Mouse (Mus musculus) adrenal gland (tissue): ENCODE data around the gene Mical3.

Experiments
- intact Hi-C: fragments of 180-260 bp; cut with DNase I; formaldehyde crosslinking; loops from one replicate; pipeline ENCODE4 v1.15.1; 2025

The Mical3 gene

DNA sequence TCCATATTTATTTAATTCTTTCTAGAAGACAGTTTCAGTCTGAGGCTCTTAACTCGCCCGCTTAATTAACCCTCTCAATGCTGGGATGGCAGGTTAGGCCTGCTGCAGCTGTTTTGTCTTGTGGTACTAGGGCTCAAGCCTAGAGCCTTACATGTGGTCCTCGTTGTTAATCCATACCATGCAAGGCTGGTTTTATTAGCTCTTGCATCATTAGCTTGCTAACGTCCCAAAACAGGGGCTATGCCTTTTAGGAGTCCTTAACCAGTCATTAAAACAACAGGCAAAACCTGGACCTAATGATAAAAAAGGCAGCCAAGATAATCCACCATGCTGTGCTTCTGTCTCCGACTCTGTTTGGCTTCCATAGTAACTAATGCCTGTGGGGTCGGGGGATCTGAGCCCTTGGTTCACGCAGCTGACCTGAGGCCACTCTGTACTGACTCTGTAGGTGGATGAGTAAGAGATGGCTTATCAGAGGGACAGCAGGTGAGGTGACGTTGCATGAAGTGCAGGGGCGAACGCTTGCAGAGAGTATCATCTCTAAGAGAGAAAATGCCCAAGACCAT, 104.7 kb downstream of the Mical3 start:
- intact Hi-C loops: no loop called here

DNA sequence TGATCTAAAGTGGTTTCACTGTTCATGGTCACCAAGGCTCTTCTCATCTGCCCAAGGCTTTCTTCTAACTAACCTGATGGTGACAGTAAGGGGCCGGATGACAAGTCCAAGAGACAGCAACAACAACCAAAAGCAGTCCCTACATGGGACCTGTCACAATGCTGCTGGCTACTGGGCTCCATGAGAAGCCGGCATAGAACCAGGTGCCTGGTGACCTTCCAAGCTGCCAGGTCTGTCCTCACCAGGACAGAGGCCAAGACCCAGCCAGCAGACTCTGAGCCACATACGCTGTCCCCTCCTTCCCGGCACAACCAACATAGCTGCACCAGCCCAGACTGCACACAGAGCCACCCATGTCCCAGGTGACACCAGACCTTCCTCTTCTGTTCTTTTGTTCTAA, 112.7 kb downstream of the Mical3 start:
- intact Hi-C loops: loop anchor here (5.0 kb wide), 1 partner anchor 89 kb away; no protein-coding TSS in a partner anchor

DNA sequence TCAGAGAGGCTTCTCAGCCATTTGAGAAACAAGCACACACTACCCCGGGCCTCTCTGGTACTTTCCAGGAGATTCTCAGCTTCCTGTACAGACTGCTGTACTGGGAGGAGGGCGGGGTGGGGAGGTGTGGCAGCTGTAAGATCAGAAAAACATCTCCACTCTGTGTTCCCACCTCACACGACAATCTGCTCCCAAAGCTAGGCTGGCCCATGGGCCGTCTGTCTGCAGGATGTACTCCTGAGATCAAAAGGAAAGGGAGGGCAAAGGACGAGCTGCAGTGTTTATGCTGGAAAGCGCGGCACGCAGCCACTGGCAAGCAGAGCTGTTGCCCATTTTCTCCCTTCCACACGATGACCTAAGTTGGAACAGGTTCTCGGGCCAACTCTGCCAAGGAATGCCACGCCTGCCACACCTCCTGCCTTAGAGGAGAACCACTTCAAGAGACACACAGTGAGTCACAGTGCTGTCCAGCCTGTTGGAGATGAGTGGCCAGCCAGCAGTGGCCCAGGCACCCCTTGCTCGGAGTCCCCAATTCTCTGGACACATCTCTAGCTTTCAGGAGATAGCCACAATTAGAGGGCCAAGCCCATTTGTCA, 113.3 kb downstream of the Mical3 start:
- intact Hi-C loops: loop anchor here (5.0 kb wide), 1 partner anchor 90 kb away; no protein-coding TSS in a partner anchor

DNA sequence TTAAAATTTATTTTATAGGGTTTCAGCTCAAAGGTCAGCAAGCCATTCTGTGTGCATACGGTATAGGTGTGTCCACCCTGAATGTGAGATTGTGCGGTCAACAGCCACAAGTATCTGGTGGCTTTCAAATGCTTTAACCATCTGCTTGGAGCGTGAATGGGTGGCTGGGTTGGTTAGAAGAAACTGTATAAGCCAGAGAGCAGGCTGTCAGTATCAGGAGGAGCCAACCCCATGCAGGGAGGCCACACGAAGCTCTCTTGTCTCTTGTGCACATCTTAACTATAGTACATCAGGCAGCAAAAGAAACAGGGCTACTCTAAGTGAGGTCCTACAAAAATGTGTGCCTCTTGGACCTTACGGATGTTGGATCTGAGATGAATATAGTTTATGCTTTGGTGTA, 114.7 kb downstream of the Mical3 start:
- intact Hi-C loops: loop anchor here (5.0 kb wide), 1 partner anchor 91 kb away; no protein-coding TSS in a partner anchor

DNA sequence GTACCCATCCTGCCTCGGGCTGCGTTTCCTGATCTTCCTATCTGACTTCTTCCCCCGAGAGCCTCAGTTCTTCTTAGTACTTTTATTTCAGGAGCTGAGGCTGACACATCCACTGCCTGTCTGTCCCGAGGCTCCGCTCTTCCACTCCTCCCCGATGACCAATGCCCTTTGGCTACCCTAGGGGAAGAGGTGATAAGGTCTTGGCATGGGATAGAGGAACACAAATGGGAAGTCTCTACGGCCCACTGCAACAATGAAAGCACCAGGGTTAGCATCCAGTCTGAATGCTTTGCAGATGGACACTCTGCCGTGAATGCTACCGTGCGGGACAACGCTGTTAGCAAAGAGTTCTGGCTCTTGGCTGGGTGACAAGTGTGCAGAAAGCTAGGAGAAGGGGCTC, 116.5 kb downstream of the Mical3 start:
- intact Hi-C loops: no loop called here

DNA sequence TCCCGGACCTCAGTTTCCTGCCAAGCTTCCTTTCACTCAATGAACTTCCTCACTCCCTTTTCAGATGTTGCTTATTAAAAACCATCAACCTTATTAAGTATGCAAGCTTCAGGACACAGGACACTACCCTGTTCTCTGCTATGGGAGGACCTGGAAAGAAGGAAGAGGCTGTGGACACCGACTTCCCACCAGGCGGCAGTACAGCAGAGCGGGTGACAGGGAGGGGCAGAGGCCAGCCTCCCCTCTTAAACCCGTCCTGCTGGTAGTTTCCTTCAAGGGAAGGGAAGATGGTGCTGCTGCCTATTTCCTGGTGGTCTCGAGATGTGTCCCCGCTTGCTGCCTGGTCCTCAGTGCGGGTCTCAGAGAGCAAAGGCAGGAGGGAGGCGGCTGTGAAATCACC, 117.0 kb downstream of the Mical3 start:
- intact Hi-C loops: no loop called here

DNA sequence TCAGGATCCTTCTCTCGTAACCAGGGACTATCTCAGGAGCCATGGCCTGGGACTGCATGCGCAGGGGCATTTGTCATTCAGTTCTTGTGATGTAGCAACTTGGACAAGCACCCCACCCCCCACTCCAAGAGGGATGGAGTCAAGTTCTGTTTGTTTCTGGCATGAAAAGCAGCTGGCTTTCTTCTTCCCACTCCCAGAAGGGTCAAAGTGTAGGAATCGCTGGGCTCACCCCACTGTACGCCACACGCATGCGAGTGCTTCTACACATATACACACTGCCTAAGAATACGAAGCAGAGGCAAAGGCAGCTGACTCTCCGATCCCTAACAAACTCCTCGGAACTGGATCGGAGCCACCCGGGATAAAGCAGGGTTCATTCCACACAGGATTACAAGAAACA, 119.1 kb downstream of the Mical3 start:
- intact Hi-C loops: no loop called here

DNA sequence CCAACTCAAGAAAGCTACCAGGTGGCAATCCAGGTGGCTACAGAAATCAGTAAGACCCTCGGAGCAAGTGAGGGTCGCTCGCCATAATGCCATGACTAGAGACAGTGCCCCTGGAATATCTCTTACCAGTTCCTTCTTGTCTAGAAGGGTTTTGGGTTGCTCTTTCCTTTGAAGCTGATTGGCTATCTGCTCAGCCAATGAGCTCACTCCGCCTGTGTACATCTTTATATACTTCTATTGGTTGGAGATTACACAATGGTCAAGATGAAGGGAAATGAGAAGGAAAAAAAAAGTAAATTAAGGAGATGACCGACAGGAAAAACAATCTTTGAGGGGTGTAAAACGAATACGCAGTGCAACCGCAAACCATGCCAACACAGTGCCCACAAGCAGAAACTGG, 121.1 kb downstream of the Mical3 start:
- intact Hi-C loops: no loop called here

DNA sequence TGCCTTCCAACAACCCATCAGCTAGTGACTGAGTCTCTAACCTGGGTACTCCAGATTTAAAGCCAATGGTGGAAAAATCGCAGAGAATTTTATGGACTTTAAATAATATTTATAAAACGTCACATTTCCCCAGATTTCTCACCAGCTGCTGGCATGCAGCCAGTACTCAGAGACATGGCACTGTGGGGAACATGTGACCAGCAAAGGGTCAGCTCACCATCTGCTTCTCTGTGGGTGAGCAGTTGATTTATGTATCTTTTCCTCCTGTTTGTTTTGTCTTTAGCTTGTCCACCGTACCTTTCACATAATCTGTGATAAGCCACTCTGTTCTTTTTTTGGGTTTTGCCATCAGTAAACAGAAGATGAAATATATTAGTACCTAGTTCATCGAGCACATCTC, 125.8 kb downstream of the Mical3 start:
- intact Hi-C loops: no loop called here

DNA sequence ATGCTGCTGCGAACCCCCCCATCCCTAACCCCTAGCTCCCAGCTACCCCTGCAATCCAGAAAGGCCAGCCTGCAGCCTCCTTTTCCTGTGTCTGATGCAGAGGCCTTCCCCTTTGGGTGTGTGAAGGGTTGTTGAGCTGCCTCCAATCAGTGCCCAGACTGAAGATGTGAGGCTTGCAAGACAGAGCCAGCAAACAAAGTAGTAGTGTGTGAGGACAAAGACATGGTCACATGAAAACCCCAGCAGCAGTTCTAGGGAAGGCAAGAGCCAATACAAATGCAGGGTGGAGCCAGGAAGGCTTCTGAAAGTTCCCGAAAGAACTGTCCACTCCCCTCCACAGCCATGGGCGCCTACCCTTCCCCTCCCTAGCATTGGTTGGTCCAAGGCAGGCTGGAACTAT, 127.8 kb downstream of the Mical3 start:
- intact Hi-C loops: no loop called here

DNA sequence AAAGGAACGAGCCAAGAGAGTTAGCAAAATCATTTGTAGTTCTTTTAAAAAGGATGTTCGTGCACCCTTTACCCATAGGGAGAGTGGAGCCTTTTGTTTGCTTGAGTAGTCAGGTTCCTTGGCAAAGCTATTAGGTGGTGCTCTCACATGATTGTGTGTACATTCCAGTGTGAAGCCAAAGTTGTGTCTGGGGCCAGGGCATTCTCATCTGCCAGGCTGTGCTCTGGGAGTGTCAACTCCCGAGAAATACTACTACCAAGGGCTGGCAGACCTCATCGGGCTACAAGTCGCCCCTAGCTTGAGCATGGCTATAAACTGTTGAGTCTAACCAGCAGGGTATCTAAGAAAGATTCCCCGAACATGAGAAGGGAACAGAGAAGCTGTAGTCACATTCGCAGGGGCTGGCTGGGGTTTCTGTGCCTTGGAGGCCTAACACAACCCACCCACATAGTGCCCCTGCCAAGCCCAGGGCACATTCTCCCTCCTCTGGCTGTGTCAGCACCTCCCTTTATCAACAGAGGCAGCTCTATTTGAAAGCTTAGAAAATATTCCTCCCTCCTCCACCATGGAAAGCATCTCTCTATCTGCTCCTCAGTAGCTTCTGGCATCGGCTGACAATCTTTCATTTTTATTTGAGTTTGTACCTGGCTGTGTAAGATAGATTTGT, 130.8 kb downstream of the Mical3 start:
- intact Hi-C loops: no loop called here

DNA sequence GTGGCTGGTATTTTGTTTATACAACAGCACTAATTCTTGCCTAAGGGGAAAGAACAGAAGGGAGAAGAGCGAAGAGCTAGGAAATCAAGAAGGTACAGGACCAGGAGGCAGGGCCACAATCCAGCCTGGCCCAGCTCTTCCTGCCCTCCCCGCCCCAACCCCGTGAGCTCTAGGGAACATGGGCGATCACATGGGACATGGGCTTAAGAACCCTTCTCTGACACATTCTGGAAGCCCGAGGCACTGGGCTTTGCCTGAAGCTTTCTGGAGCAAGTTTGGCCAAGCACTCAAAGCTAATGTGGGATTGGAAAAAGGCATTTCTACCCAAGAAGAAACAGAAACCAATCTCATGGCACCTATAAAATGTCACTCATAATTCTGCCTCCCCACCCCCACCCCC, 131.7 kb downstream of the Mical3 start:
- intact Hi-C loops: no loop called here

DNA sequence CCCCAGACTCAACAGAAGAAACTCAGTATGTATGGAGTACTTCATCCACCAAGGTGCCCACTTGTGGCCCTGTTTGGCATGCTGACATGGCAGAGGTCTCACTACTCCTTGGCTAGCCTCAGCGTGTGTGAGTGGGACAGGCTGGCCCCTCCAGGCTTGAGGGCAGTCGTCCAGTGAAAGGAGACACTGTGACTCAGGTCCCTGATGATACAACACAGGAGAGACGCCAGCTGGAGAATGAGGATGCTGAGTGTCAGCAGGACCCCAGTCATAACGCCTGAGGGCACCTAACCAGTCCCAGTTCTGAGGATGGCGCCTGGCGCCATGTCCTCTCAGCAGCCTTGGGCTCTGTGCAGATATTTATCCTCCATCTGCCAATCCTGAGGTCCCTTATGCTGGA, 134.2 kb downstream of the Mical3 start:
- intact Hi-C loops: no loop called here

DNA sequence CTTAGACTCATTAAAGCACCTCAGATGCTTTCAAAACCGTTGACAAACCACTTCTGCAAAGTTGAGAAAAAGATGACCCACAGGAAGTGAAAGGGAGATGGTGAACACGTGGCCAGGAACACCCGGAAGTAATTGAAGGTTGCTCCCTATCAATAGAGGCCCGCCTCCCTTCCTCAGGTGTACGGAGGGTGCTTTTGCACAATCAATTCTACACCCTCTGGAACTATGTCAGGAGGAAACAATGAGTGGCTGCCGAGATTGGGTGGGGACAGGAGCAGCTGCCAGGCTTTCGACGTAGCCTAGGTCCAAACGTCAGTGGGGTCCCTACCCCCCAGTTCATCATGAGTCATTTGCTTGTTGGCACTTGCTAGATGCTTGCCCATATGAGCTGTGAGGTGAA, 135.3 kb downstream of the Mical3 start:
- intact Hi-C loops: no loop called here

DNA sequence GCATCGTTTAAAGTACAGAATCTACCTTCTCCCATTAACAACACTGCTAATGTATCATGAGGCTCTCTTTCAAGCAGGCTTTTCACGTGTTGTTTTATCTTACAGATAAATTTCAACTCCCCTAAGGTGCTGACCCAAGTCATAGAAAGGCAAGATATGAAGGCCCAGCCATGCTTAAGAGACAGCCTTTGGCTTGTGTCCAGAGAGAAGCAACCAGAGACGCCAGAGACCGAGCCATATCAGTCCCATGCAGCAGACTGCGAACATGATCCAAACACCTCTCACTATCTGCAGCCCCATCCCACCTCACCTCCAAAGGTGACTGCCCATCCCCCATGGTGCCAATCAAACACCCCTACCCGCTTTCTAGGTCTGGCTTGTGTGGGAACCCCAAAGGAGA, 138.9 kb downstream of the Mical3 start:
- intact Hi-C loops: no loop called here

DNA sequence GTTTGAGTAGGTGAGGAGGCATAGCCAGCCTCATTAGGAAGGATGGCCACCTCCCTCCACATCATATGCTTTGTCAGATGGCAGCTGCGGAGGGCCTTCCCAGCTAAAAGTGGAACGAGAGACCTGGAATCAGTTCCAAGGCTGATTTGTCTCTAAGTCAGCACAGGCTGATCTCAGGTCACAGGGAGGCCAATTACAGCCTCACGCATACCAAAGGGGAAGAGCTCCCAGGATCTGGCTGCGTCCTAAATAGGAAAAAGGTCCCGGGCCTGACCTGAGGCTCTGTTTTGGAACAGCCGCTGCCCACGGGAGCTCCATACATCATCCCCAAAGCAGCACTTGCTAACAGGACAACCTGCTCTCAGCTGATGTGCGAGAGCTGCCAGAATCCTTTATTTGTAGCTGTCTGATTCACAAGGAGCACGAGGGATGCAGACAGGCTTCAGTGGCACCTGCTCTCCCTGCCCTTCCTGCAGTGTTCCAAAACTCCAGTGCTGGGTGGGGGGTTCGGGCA, 143.2 kb downstream of the Mical3 start:
- intact Hi-C loops: no loop called here

DNA sequence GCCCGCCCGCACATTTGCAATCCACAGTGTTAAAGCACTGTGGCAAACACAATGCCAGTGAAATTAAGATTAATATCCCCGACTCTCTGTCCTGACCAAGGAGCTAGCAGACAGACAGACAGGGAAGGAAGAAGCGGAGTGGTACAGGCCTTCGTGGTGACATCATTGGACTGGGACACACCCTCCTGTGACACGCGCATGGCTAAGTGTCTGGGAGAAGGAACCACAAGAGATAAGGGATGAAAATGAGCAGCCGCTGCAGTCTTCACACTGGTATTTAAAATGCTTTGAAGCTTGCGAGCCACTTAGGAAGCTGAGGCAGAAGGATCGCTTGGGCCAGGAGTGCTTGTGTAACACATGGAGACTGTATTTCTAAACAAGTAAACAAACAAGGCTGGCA, 143.6 kb downstream of the Mical3 start:
- intact Hi-C loops: no loop called here

DNA sequence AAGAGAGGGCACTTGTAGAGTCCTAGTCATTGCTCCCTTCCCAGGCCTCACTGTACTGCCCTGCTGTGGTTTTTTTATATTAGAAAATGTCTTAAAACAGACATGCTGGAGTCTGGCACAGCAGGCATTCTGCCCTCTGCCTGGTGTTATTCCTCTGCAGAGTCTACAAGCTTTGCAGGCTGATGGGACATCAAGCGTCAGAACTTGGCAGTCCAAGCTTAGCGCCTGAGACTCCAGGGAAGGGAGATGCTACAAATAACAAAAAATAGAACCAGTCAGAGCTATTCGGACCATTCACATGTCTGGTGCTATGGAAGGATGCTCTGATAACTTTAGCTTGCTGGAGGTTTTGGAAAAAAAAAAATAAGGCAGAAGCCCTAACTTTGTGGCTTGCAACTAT, 144.6 kb downstream of the Mical3 start:
- intact Hi-C loops: no loop called here

DNA sequence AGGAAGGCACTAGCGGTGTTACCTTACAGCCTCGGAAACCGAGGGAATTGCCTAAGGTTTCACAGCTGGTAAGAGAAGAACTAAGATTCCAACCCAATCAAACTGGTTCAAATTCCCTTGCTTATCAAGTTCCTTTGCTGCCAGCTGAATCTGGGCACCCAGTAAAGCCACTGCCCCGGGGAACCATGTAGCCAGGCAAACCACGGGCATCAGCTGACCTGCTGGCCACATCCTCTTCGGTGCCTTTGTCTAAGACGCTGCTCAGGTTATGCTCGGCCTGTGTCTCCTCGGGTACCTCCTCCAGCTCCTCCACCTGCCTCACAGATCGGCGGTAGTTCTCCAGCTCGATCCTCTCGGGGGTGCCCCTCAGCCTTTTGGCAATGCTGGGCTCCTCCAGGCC, 148.5 kb downstream of the Mical3 start:
- intact Hi-C loops: no loop called here

DNA sequence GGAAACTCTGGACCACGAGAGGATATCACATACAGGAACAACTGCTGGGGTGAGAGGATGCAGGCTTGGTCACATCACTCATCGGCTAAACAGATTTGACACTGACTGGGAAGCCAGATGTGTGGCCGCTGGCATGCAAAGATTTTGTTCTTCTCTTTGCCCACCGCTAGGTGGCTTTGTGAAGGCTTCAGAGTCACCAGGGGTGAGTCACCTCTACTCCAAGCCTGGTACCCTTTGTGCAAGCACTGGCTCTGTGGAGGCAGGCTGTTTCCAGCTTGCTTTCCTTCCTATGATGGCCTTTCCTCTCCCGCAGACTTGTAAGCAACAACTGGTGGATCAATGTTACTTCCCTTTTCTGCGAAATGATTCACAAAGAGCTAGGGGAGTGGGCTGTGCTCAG, 149.3 kb downstream of the Mical3 start:
- intact Hi-C loops: no loop called here

DNA sequence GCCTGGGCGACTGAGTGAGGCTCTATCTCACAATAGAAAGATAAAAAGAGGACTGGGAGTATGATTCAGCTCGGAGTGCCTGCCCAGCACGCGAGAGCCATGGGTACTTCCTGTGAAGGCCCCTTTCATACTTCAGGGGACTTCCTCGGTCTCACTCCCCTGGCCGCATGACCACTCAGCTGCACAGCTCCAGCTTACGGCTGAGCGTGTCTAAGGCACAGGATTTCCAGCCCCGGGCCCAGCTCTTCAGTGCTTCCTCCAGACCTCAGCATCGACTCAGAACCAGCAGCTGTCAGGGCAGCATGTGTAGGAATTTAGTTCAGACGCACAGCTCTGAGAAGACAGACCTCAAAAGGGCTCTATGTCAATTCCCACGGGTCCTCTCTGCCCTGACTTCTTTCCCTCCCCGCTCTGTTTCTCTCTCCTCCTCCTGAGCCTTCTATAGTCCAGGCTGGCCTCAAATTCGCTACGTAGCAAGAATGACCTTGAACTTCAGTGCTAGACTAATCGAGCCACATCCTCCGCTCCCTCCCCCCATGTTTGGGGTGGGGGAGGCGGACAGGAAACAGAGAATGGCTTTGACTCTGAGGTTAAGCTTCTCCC, 152.7 kb downstream of the Mical3 start:
- intact Hi-C loops: no loop called here

DNA sequence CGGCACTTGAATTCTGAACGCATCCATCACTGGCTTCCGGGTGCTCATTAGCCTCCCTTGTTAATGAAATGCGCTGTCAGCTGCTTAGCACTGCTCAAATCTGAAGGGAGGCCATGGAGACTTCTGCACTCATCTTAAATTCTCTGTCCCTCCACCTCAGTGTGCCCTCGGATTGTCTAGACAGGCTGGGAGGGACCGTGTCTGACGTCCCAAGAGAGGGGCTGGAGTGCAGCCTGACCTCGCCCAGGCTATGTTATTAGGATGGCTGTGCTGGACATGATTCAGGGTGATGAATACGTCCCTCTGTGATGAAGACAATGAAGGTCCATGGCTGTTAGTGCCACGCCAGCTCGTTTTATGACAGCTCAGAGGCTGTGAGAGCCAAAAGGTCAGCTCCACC, 153.8 kb downstream of the Mical3 start:
- intact Hi-C loops: no loop called here
